Mouse (Mus musculus) forebrain, embryonic 11.5 days (tissue): ENCODE measurements at regions not wholly inside any gene's neighbourhood (a gene's known extent, or its start where the extent isn't known, plus 50 kb on each side); places are given as distances from the start of the nearest gene placed in this dataset.

Experiments used
- ATAC-seq: fragments of 200-750 bp; cut with Nextera tagmentation; replicated peaks from 2 replicates; pipeline ENCODE4 v1.8.0; 2017; ENCODE audit warnings: moderate TSS enrichment; ENCODE audit not compliant: low FRiP score
- DNase-seq: peaks from one replicate; pipeline ENCODE4 v3.0.0-alpha.2; 2017; ENCODE audit warnings: low spot score
- H3K27ac ChIP-seq: fragments of 300-500 bp; sonication (generic); 2 replicates; pipeline ENCODE4 v1.5.1; 2014; ENCODE audit warnings: low read depth, low read length
- H3K27me3 ChIP-seq: fragments of 300-500 bp; sonication (generic); 2 replicates; pipeline ENCODE4 v1.6.1; 2014; ENCODE audit warnings: mild to moderate bottlenecking, low read length, mixed read lengths; ENCODE audit not compliant: control insufficient read depth, insufficient read depth
- H3K36me3 ChIP-seq: fragments of 300-500 bp; sonication (generic); 2 replicates; pipeline ENCODE4 v1.6.1; 2014; ENCODE audit warnings: mild to moderate bottlenecking, low read length, moderate library complexity, mixed read lengths; ENCODE audit not compliant: control insufficient read depth, insufficient read depth
- H3K4me1 ChIP-seq: fragments of 300-500 bp; sonication (generic); replicated peaks from 2 replicates; pipeline ENCODE4 v1.6.1; 2014; ENCODE audit warnings: low read length, mixed read lengths; ENCODE audit not compliant: control insufficient read depth, insufficient read depth
- H3K4me2 ChIP-seq: fragments of 300-500 bp; sonication (generic); 2 replicates; pipeline ENCODE4 v1.6.1; 2014; ENCODE audit warnings: low read depth, mild to moderate bottlenecking, low read length, moderate library complexity, mixed read lengths; ENCODE audit not compliant: severe bottlenecking
- H3K4me3 ChIP-seq: fragments of 300-500 bp; sonication (generic); 2 replicates; pipeline ENCODE4 v1.5.1; 2014; ENCODE audit warnings: low read depth, low read length
- H3K9ac ChIP-seq: fragments of 300-500 bp; sonication (generic); 2 replicates; pipeline ENCODE4 v1.6.1; 2014; ENCODE audit warnings: low read length
- H3K9me3 ChIP-seq: fragments of 300-500 bp; sonication (generic); 2 replicates; pipeline ENCODE4 v1.6.1; 2016; ENCODE audit warnings: low read length, mixed read lengths; ENCODE audit not compliant: control insufficient read depth
- WGBS: fragments of 180-500 bp; shearing (Covaris S2); extraction: QIAGEN DNeasy Blood & Tissue Kit; methylation state at CpG from one replicate; pipeline ENCODE4 v1.1.7; 2014; 5-methylcytosine and 5-hydroxymethylcytosine counted together

DNA sequence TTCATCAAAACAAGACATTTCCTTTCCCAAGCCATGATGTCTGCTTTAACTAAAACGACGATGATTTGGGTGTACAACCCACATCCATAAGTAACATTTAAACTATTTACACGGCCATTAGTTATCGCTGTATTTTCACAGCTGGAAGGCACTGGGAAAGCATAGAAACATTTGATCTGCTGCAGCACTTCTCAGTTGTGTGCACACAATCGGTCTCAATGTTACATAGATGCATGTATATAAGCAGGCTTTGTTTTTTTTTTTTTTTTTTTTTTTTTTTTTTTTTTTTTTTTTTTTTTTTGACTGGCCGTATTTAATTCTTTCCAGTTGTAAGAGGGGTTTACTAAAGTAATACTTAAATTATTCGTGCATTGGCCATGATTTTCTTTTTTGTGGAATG lies 1744.1 kb downstream of the Efna5 start:
- DNase-seq (no peak), ATAC-seq (no peak)
- H3K4me1 ChIP-seq: no peaks in the 10 kb centered on the region
- H3K9ac ChIP-seq: no peak overlapping the region
- H3K4me3 ChIP-seq: no peak overlapping the region
- H3K9me3 ChIP-seq: no peaks in the 10 kb centered on the region
- no peaks in the 10 kb centered on the region for H3K36me3 ChIP-seq
- H3K27ac ChIP-seq: no peak overlapping the region
- no peaks in the 10 kb centered on the region for H3K27me3 ChIP-seq
- no peak overlapping the region for H3K4me2 ChIP-seq
- WGBS: 87% methylated on average over 7 of the region's 7 CpGs

DNA sequence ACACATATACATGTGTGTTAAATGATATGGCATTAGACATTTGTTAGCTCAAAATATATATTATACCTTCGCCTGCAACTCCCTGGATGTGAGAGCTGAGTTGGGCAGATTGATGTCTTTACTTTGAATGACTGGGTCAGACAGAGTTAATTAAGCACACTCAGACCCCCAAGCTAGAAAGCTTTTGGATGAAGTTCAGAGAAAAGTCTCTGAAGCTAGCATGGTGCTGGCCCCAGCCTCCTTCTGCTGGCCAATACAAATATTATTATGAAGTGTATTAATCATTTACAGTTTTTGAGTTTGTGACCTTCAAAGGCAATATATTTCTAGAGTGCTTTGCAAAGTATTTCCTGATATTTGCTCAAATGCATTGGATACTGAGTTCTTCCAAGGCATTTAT lies 1753.3 kb downstream of the Efna5 start:
- DNase-seq (no peak), ATAC-seq (no peak)
- WGBS: 89% methylated on average over 1 of the region's 1 CpGs
- H3K4me3 ChIP-seq: no peak overlapping the region
- no peak overlapping the region for H3K27ac ChIP-seq
- H3K9ac ChIP-seq: no peak overlapping the region
- no peak overlapping the region for H3K4me2 ChIP-seq
- no peaks in the 10 kb centered on the region for H3K36me3 ChIP-seq
- no peaks in the 10 kb centered on the region for H3K4me1 ChIP-seq
- no peaks in the 10 kb centered on the region for H3K9me3 ChIP-seq
- no peaks in the 10 kb centered on the region for H3K27me3 ChIP-seq

DNA sequence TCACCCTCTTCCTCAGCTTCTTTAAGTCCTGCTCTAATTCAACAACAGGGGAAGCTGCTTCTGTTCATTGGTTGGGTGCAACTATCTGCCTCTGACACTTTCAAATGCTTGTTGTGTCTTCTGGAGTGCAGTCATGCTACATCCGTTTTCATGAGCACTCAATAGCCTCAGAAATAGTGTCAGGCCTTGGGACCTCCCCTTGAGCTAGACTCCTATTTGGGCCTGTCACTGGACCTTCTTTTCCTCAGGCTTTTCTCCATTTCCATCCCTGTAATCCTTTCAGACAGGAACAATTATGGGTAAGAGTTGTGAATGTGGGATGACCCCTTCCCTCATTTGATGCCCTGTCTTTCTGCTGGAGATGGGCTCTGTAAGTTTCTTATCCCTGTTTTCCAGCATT lies 1774.8 kb downstream of the Efna5 start:
- no peak overlapping the region for H3K9ac ChIP-seq
- no peaks in the 10 kb centered on the region for H3K9me3 ChIP-seq
- no peak overlapping the region for H3K4me2 ChIP-seq
- ATAC-seq (no peak), DNase-seq (no peak)
- H3K4me1 ChIP-seq: no peaks in the 10 kb centered on the region
- H3K36me3 ChIP-seq: no peaks in the 10 kb centered on the region
- H3K4me3 ChIP-seq: no peak overlapping the region
- H3K27ac ChIP-seq: no peak overlapping the region
- 79% methylated on average over 1 of the region's 1 CpGs for WGBS
- no peaks in the 10 kb centered on the region for H3K27me3 ChIP-seq

DNA sequence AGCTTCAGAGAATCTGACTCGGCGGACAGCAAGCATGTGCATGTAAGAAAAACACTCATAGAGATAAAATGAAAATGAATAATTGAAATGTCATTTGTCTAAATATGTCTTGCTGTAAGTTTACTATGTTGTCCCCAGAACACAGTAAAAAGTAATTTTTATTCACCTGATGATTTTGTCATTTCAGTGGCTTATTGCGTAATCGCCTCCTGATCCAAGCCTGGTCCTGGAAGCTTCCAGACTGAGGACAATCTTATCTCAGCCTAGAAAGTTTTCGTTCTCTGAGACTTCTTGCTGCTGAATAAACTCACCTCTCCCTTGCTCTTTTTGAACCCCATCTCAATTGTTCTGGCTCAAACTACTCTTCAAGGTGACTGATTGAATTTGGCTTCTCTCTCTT lies 1820.7 kb downstream of the Efna5 start:
- H3K4me2 ChIP-seq: no peak overlapping the region
- DNase-seq (no peak), ATAC-seq (no peak)
- H3K36me3 ChIP-seq: no peaks in the 10 kb centered on the region
- no peaks in the 10 kb centered on the region for H3K27me3 ChIP-seq
- no peak overlapping the region for H3K4me3 ChIP-seq
- H3K9ac ChIP-seq: no peak overlapping the region
- H3K9me3 ChIP-seq: no peaks in the 10 kb centered on the region
- no peaks in the 10 kb centered on the region for H3K4me1 ChIP-seq
- 95% methylated on average over 5 of the region's 5 CpGs for WGBS
- no peak overlapping the region for H3K27ac ChIP-seq

DNA sequence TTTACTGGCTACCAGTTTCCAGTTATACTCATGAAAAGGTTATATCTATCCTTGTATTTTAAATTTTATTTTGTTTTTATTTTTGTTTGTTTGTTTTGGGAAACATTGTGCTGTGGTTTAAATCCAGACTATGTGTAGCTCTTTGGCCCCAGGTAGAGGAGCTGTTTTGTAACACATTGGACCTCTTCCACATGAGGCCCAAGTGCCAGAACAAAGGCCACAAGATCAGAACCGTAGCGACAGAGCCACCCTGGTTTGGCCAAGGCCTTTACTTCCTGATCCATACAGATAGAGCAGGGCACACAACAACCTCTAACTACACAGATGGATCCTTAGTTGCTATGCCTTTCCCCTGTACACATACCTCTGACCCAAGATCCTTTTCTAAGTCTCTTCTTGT lies 1822.6 kb downstream of the Efna5 start:
- H3K9me3 ChIP-seq: no peaks in the 10 kb centered on the region
- WGBS: 96% methylated on average over 2 of the region's 2 CpGs

DNA sequence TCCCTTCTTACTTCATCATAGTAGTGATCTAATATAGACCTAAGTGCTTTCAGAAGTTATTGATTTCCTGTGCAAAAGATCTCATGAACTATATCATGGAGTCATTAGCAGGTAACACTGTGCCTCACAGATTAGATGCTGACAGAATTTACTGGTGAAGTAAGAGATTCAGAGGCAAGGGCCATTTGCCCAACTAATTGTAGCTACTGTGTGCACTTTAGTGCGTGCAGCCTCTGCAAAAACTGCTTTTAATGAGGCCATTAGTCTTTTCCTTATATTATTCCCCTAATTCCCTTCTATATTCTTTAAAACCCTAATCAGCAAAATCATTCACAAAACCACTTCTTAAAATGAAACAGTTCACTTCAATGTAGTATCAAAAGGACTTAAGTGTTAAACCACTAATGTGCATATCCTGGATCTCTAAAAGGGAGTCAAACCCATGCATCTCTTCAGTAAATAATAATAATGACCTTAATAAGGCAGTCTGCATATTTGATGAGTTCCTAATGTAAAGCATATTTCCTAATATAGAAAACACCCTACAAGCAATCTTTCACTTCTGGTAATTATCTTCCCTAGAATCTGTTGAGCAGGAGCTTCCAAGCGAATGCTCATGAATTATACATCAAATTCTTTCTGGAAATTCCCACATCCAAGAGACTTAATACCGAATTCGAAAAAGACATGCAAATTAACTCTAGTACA lies 1847.4 kb downstream of the Efna5 start:
- Histone ChIP-seq H3K36me3 (no peaks in the 10 kb centered on the region), H3K27me3 (no peaks in the 10 kb centered on the region), H3K4me1 (no peaks in the 10 kb centered on the region), H3K27ac (no peak overlapping the region), H3K4me3 (no peak overlapping the region), H3K9me3 (no peaks in the 10 kb centered on the region), H3K9ac (no peak overlapping the region), H3K4me2 (no peak overlapping the region)
- DNase-seq (no peak), ATAC-seq (peak; percentile 79)
- WGBS: 39% methylated on average over 4 of the region's 4 CpGs

More for the DNA sequence above, 1822.6 kb downstream of the Efna5 start:
- Histone ChIP-seq H3K27me3 (no peaks in the 10 kb centered on the region), H3K4me1 (no peaks in the 10 kb centered on the region), H3K4me2 (no peak overlapping the region), H3K4me3 (no peak overlapping the region), H3K36me3 (no peaks in the 10 kb centered on the region), H3K27ac (no peak overlapping the region), H3K9ac (no peak overlapping the region)
- no peak for ATAC-seq
- no peak for DNase-seq

DNA sequence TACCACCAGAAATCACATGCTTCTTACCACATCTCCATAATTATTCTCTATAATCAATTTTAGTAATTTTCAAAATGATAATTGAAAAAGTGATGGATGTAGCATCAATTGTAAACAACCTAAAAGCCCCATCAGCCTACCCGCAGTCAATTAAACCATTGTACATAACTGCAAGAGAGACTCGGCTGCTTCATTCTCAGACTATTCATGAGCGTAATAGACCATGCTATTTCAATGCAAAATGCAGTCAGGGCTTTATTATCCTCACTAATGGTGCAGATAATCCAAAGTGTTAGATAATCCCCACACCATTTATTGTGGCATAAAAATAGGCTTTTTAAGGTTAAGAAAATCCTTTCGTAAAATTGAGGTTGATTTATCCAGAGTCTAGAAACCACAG lies 1862.5 kb downstream of the Efna5 start:
- 52% methylated on average over 4 of the region's 4 CpGs for WGBS
- Histone ChIP-seq H3K9me3 (no peaks in the 10 kb centered on the region), H3K36me3 (no peaks in the 10 kb centered on the region), H3K27ac (no peak overlapping the region), H3K4me2 (no peak overlapping the region), H3K27me3 (no peaks in the 10 kb centered on the region), H3K4me1 (no peaks in the 10 kb centered on the region), H3K4me3 (no peak overlapping the region), H3K9ac (no peak overlapping the region)
- DNase-seq: no peak
- no peak; the same call in 1 of the 2 replicates for ATAC-seq
